Mouse (Mus musculus) frontal cortex, postnatal 14 days (tissue): ENCODE data around the gene Stbd1.

Experiments
- DNase-seq, 2 experiments: peaks; one replicate each; pipeline ENCODE4 v3.0.0; 2022; ENCODE audit warnings: low spot score in 2 of 2

Gene Stbd1

DNA sequence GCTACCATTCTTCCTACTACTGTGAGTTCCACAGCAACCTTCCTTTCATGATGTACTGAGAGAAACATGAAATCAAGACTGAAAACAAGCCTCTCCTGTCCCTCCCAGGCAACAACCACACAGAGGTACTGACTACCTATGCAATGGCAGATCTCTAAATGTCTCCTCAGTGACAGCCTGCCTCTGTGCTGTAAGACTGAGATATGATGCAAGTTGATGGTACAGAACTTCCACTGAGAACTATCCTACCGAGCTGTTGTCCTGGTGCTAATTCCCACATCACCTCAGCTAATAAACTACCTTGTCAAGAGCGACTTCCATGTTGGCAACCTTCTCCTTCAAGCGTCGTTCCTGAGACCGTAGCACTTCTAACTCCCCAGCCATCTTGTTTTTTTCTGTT is 33.0 kb downstream of the Stbd1 start:
- DNase-seq = no peak

DNA sequence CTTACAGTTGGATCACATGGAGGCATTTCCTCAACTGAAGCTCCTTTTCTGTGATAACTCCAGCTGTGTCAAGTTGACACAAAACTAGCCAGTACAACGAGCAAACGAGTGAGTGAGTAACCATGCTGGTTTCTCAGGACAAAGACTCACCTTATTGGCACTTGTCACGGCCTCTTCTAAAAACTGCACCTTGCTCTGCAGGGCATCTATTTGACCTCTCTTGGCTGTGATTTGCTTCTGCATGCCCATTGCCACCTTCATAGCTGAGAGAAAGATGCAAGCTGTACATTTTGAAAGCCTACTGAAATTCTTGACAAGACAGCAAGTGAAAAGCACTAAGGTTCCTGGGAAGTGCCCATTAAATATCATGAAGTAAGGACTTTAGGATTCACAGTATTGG is 38.0 kb downstream of the Stbd1 start:
- DNase-seq = no peak
